Mouse (Mus musculus) heart, embryonic 15.5 days (tissue): ENCODE measurements around the gene Vmn1r60. TPM values are rescaled to one million over a fixed set of nuclear protein-coding genes. Genes with fewer than 3 reads are reported as not detected.
"Not testable (repeated sequence)": the region's sequence is repeated elsewhere in the genome, so short reads cannot be mapped to it uniquely, and the experiment has no call there.

Experiments used
- ATAC-seq: fragments of 200-750 bp; cut with Nextera tagmentation; replicated peaks from 2 replicates; pipeline ENCODE4 v1.8.0; 2017; ENCODE audit warnings: low read depth, moderate TSS enrichment; ENCODE audit not compliant: insufficient number of reproducible peaks, insufficient read depth, low FRiP score
- H3K27ac ChIP-seq: fragments of 300-500 bp; sonication (generic); 2 replicates; pipeline ENCODE4 v1.5.1; 2015; ENCODE audit warnings: mild to moderate bottlenecking, inconsistent platforms
- H3K27me3 ChIP-seq: fragments of 300-500 bp; sonication (generic); 2 replicates; pipeline ENCODE4 v1.6.1; 2015; ENCODE audit warnings: inconsistent platforms
- H3K36me3 ChIP-seq: fragments of 300-500 bp; sonication (generic); 2 replicates; pipeline ENCODE4 v1.6.1; 2015; ENCODE audit warnings: mild to moderate bottlenecking, inconsistent platforms
- H3K4me1 ChIP-seq: fragments of 300-500 bp; sonication (generic); replicated peaks from 2 replicates; pipeline ENCODE4 v1.6.1; 2015; ENCODE audit warnings: inconsistent platforms
- H3K4me2 ChIP-seq: fragments of 300-500 bp; sonication (generic); 2 replicates; pipeline ENCODE4 v1.6.1; 2015; ENCODE audit warnings: inconsistent platforms, mild to moderate bottlenecking, moderate library complexity
- H3K4me3 ChIP-seq: fragments of 300-500 bp; sonication (generic); 2 replicates; pipeline ENCODE4 v1.5.1; 2015; ENCODE audit warnings: mild to moderate bottlenecking, inconsistent platforms
- H3K9ac ChIP-seq: fragments of 300-500 bp; sonication (generic); 2 replicates; pipeline ENCODE4 v1.6.1; 2015; ENCODE audit warnings: mild to moderate bottlenecking, inconsistent platforms
- H3K9me3 ChIP-seq: fragments of 300-500 bp; sonication (generic); replicated peaks from 2 replicates; pipeline ENCODE4 v1.6.1; 2016; ENCODE audit warnings: inconsistent platforms
- WGBS: fragments of 180-500 bp; shearing (Covaris S2); methylation state at CpG from one replicate; pipeline ENCODE4 v1.1.7; 2015; ENCODE audit warnings: mixed read lengths; 5-methylcytosine and 5-hydroxymethylcytosine counted together
- polyA plus RNA-seq: library from polyadenylated mRNA; unstranded; fragments of >200 nt; fragmentation: Nextera tagmentation; extraction: Ambion mirVana; gene quantifications from 2 replicates; pipeline ENCODE4 v1.2.1, GENCODE M21; 2015

The Vmn1r60 gene
- polyA plus RNA-seq = not detected in 2 replicates

DNA sequence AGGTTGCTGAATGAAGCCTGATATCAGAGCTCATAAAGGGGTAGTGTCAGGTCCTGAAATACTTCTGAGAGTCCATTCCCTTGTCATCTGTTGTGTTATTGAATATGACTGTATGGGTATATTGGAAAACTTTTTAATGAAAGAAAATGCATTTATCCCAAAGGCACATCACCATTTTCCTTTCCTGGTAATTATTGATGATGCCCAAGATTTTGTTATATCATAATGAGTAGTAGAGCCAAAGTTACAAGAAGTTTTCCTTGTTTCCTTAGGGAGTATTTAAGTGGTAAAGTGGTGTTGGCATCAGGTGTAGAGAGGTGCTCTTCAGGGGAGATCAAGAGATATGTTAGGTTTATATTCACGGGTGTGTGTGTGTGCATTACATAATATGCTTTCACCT lies at the start of gene Vmn1r60:
Gene Vmn1r60 (minus strand): TSS at position 101 of the 400 bp plus-strand sequence.
- not testable (repeated sequence) for H3K9ac ChIP-seq, H3K4me1 ChIP-seq, ATAC-seq, H3K27ac ChIP-seq, H3K27me3 ChIP-seq, H3K36me3 ChIP-seq, H3K4me3 ChIP-seq, H3K4me2 ChIP-seq, H3K9me3 ChIP-seq
- 64% methylated on average over 1 of the region's 1 CpGs for WGBS

- not testable (repeated sequence) for H3K36me3 ChIP-seq, ATAC-seq
- WGBS = 51% methylated on average over 3 of the region's 3 CpGs
Observed at GRCm38 (mm10) chr7:5540770-5541436, 6.2 kb downstream of the Vmn1r60 start.

GRCm38 (mm10) chr7:5493856-5494255 lies 53.3 kb downstream of the Vmn1r60 start, which contains the start of gene Vmn2r28:
Vmn2r28 (minus strand) TSS chr7:5493956.
- not testable (repeated sequence) for ATAC-seq, H3K4me2 ChIP-seq, H3K9ac ChIP-seq, H3K9me3 ChIP-seq, H3K36me3 ChIP-seq, H3K4me3 ChIP-seq, H3K27ac ChIP-seq, H3K27me3 ChIP-seq, H3K4me1 ChIP-seq

More at GRCm38 (mm10) chr7:5540770-5541436, 6.2 kb downstream of the Vmn1r60 start:
- H3K27ac ChIP-seq, H3K27me3 ChIP-seq, H3K9me3 ChIP-seq, H3K9ac ChIP-seq, H3K4me3 ChIP-seq, H3K4me2 ChIP-seq, H3K4me1 ChIP-seq: not testable (repeated sequence)

Other genes with a start within 250 kb of the Vmn1r60 start
- not detected in 2 replicates for gene Gm5065, start 196.8 kb downstream of the Vmn1r60 start, polyA plus RNA-seq
- not detected in 2 replicates for gene Nlrp2, start 196.3 kb downstream of the Vmn1r60 start, polyA plus RNA-seq
- gene Vmn1r58, start 133.9 kb downstream of the Vmn1r60 start, polyA plus RNA-seq = not detected in 2 replicates
- not detected in 2 replicates for gene Vmn1r59, start 90.5 kb downstream of the Vmn1r60 start, polyA plus RNA-seq
- not detected in 2 replicates for gene Vmn2r28, start 53.4 kb downstream of the Vmn1r60 start, polyA plus RNA-seq
- gene Vmn1r61, start 66.0 kb upstream of the Vmn1r60 start, polyA plus RNA-seq = not detected in 2 replicates
- gene Vmn1r62, start 126.3 kb upstream of the Vmn1r60 start, polyA plus RNA-seq = not detected in 2 replicates